Mouse (Mus musculus) lung, embryonic 15.5 days (tissue): ENCODE measurements around the gene Gm45140. TPM values are rescaled to one million over a fixed set of nuclear protein-coding genes. Genes with fewer than 3 reads are reported as not detected.

Experiments used
- ATAC-seq: fragments of 200-750 bp; cut with Nextera tagmentation; 2 replicates; pipeline ENCODE4 v1.8.0; 2017; ENCODE audit warnings: moderate number of reproducible peaks, borderline replicate concordance; ENCODE audit not compliant: low FRiP score, low TSS enrichment; ENCODE audit errors: extremely low read depth
- H3K27ac ChIP-seq: fragments of 300-500 bp; sonication (generic); 2 replicates; pipeline ENCODE4 v1.5.1; 2015; ENCODE audit warnings: moderate library complexity, mild to moderate bottlenecking, inconsistent platforms
- H3K27me3 ChIP-seq: fragments of 300-500 bp; sonication (generic); 2 replicates; pipeline ENCODE4 v1.6.1; 2015; ENCODE audit warnings: inconsistent platforms
- H3K36me3 ChIP-seq: fragments of 300-500 bp; sonication (generic); 2 replicates; pipeline ENCODE4 v1.6.1; 2015; ENCODE audit warnings: inconsistent platforms
- H3K4me1 ChIP-seq: fragments of 300-500 bp; sonication (generic); 2 replicates; pipeline ENCODE4 v1.6.1; 2015; ENCODE audit warnings: inconsistent platforms
- H3K4me2 ChIP-seq: fragments of 300-500 bp; sonication (generic); 2 replicates; pipeline ENCODE4 v1.6.1; 2015; ENCODE audit warnings: inconsistent platforms, mild to moderate bottlenecking, moderate library complexity
- H3K4me3 ChIP-seq: fragments of 300-500 bp; sonication (generic); 2 replicates; pipeline ENCODE4 v1.5.1; 2015; ENCODE audit warnings: mild to moderate bottlenecking, inconsistent platforms
- H3K9ac ChIP-seq: fragments of 300-500 bp; sonication (generic); 2 replicates; pipeline ENCODE4 v1.6.1; 2015; ENCODE audit warnings: inconsistent platforms
- H3K9me3 ChIP-seq: fragments of 300-500 bp; sonication (generic); 2 replicates; pipeline ENCODE4 v1.6.1; 2016; ENCODE audit warnings: inconsistent platforms
- WGBS: fragments of 180-500 bp; shearing (Covaris S2); methylation state at CpG from one replicate; pipeline ENCODE4 v1.1.7; 2015; 5-methylcytosine and 5-hydroxymethylcytosine counted together
- polyA plus RNA-seq: library from polyadenylated mRNA; unstranded; fragments of >200 nt; fragmentation: Nextera tagmentation; extraction: Ambion mirVana; gene quantifications from 2 replicates; pipeline ENCODE4 v1.2.1, GENCODE M21; 2015

Gm45140 gene
- polyA plus RNA-seq, 1 experiment from 2014 or later, result 2.1 TPM

DNA sequence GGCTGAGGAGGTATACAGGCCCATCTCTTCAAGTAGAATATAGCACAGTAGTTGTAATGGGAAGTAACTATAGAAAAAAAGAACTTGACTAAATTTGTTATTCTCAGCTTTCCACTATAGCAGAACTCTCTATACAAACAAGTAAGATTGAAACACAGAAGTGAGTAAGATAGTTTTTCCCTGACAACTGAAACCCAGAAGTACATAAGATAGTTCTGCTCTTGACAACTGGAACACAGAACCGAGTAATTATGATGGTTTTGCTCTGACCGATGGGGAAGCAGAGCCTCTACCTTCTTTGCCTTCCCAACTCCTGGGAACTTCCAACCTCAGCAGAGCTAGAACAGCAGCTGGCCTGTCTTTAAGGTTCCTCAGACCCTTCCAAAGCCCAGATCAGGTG lies 26.5 kb downstream of the Gm45140 start:
- no peaks in the 10 kb centered on the region for H3K9me3 ChIP-seq
- H3K27ac ChIP-seq, result no peak overlapping the region
- H3K4me3 ChIP-seq, result no peak overlapping the region
- H3K27me3 ChIP-seq, result no peaks in the 10 kb centered on the region
- peaks cover 6% of the 10 kb centered on the region; the same call in 1 of the 2 replicates for H3K36me3 ChIP-seq
- H3K4me1 ChIP-seq, result peaks cover 20% of the 10 kb centered on the region
- no peak overlapping the region for H3K9ac ChIP-seq
- no peak for ATAC-seq
- WGBS, result 90% methylated on average over 2 of the region's 2 CpGs
- no peak overlapping the region for H3K4me2 ChIP-seq

DNA sequence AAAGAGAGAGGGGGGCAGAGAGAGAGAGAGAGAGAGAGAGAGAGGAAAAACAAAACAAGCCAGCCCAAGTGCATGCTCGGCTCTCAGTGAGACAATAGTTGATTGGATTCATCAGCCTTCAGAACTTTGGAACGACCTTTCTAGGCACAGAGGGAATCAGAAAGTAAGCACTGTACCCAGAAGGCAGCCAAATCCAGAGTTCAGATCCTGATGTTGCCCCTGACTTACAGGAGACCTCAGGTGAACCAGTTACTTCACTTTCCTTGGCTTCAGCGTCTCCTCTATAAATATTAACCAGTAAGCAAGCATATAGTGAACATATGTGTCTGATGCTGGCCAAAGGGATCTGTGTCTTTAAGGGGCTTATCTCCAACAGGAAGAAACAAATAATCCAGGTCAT lies 27.1 kb downstream of the Gm45140 start:
- H3K9ac ChIP-seq, result no peak overlapping the region
- no peak for ATAC-seq
- H3K27me3 ChIP-seq, result no peaks in the 10 kb centered on the region
- H3K4me1 ChIP-seq, result peaks cover 20% of the 10 kb centered on the region
- H3K9me3 ChIP-seq, result no peaks in the 10 kb centered on the region
- H3K4me3 ChIP-seq, result no peak overlapping the region
- 75% methylated on average over 3 of the region's 3 CpGs for WGBS
- H3K36me3 ChIP-seq, result peaks cover 3% of the 10 kb centered on the region; the same call in 1 of the 2 replicates
- H3K4me2 ChIP-seq, result no peak overlapping the region
- no peak overlapping the region for H3K27ac ChIP-seq

DNA sequence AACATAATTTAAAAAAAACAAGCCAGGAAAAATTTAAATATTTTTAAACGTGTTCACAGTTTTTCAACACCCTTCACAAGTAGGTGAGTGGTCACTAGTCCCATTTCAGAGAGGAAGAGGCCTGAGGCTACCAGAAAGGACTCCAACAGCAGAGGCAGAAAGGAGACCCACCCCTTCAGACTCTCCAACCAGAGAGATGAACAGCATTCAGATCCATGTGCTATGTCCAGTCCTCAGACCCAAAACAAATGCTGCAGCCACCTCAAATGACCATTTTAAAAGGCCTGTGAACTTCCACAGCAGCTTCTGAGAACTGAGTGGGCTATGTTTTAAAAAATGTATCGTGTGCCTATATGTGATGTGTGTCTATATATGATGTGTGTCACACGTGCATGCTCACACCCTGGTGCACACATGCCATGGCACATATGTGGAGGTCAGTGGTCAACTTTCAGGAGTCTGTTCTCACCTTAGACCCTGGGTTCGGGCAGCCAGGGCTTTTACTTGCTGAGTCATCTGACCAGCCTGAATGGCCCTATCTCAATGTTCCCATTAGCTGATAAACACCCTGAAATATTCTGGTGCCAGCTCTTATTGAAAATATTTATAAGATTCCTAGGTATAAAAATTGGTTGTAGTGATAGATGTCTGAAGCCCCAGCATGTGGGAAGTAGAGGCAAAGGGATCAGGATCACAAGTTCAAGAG lies 27.7 kb downstream of the Gm45140 start:
- peaks cover 20% of the 10 kb centered on the region for H3K4me1 ChIP-seq
- no peak overlapping the region for H3K27ac ChIP-seq
- no peaks in the 10 kb centered on the region for H3K9me3 ChIP-seq
- no peak overlapping the region for H3K4me3 ChIP-seq
- ATAC-seq, result no peak
- 76% methylated on average over 4 of the region's 4 CpGs for WGBS
- no peak overlapping the region for H3K9ac ChIP-seq
- no peaks in the 10 kb centered on the region for H3K36me3 ChIP-seq
- H3K4me2 ChIP-seq, result no peak overlapping the region
- no peaks in the 10 kb centered on the region for H3K27me3 ChIP-seq

DNA sequence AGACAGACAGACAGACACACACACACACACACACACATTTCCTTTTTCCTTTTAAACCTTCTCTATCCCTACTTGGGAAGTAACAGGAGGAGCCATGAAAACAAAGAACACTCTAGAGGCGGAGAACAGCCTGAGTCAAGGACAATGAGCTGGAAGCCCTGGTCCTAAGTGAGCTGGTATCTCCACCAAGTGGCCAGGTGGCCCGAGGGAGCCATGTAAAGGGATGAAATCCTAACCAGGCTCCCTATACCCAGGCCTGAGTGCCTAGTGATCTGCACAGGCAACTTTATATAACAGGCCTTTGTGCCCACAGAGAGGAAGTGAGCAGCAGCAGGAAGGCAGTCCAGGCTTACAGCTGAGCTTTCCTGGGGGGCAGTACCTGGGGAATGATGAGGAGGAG lies 28.7 kb downstream of the Gm45140 start:
- Histone ChIP-seq H3K4me1 (peaks cover 12% of the 10 kb centered on the region; the same call in 1 of the 2 replicates), H3K27me3 (no peaks in the 10 kb centered on the region), H3K4me2 (no peak overlapping the region), H3K4me3 (no peak overlapping the region), H3K9me3 (no peaks in the 10 kb centered on the region), H3K36me3 (no peaks in the 10 kb centered on the region), H3K9ac (no peak overlapping the region), H3K27ac (no peak overlapping the region)
- no peak for ATAC-seq
- 53% methylated on average over 2 of the region's 2 CpGs for WGBS

DNA sequence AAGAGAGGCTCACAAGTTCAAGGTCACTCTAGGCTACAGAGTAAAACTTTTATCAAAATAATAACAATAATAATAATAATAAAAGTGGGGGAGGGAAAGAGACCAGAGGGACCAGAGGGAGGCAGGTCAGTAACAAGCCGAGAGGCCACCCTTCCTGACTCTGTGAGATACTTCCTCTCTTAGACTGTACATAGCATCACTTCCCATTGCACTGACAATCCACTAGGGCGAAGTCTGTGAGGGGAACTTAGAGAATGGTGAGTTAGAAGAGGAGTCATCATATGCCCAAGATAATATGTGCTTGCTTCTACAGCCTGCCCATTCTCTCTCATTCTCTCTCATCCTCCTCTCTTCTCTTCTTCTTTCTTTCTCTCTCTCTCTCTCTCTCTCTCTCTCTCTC lies 29.6 kb downstream of the Gm45140 start:
- no peak for ATAC-seq
- no peak overlapping the region for H3K4me2 ChIP-seq

DNA sequence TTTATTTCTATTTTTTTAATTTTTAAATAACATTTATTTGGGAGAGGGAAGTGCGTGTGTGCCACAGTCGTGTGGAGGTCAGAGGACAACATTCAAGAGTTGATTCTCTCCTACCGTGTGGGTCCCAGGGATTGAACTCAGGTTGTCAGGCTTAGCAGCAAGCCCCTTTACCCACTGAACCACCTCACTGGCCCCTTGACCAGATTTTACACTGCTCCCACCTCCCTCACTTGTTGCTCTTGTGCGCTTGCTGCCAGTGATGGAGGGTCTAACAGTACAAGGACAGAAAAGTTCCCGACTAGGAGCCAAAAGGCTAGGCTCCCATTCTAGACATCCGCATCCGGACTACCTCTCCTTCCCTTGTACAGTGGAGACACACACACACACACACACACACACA lies 30.1 kb downstream of the Gm45140 start:
- no peaks in the 10 kb centered on the region for H3K27me3 ChIP-seq
- H3K4me1 ChIP-seq, result peaks cover 12% of the 10 kb centered on the region; the same call in 1 of the 2 replicates
- no peak overlapping the region for H3K9ac ChIP-seq
- no peaks in the 10 kb centered on the region for H3K36me3 ChIP-seq
- H3K27ac ChIP-seq, result no peak overlapping the region
- no peak for ATAC-seq
- H3K4me2 ChIP-seq, result no peak overlapping the region
- no peak overlapping the region for H3K4me3 ChIP-seq
- 86% methylated on average over 7 of the region's 7 CpGs for WGBS
- no peaks in the 10 kb centered on the region for H3K9me3 ChIP-seq

More for the DNA sequence above, 29.6 kb downstream of the Gm45140 start:
- Histone ChIP-seq H3K9me3 (no peaks in the 10 kb centered on the region), H3K27me3 (no peaks in the 10 kb centered on the region), H3K4me3 (no peak overlapping the region), H3K4me1 (peaks cover 12% of the 10 kb centered on the region; the same call in 1 of the 2 replicates), H3K9ac (no peak overlapping the region), H3K27ac (no peak overlapping the region), H3K36me3 (no peaks in the 10 kb centered on the region)
- 62% methylated on average over 2 of the region's 2 CpGs for WGBS

DNA sequence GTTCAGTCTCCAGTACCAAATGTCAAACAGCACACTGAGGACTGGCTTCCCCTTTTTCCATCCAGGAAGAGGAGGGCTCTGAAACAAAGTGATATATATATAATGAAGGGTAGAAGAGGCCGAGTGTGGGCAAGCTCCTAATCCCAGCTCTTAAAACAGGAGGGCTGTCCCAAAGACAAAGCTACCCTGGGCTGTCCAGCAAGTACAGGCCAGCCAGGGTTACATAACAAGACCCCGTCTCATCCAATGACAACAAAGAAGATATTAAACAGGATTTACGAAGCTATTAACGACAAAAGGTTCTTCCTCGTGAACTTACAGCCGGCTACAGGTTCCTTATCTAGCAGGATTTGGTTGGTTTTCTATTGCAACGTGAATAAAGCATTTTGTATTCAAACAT lies 30.7 kb downstream of the Gm45140 start:
- ATAC-seq, result no peak
- no peaks in the 10 kb centered on the region for H3K9me3 ChIP-seq
- 69% methylated on average over 7 of the region's 7 CpGs for WGBS
- 0 out of 2 replicates have a peak, but pooled peaks cover 8% of the 10 kb centered on the region for H3K4me1 ChIP-seq
- H3K27me3 ChIP-seq, result no peaks in the 10 kb centered on the region
- no peak overlapping the region for H3K4me2 ChIP-seq
- no peak overlapping the region for H3K9ac ChIP-seq
- no peak overlapping the region for H3K27ac ChIP-seq
- H3K36me3 ChIP-seq, result no peaks in the 10 kb centered on the region
- H3K4me3 ChIP-seq, result no peak overlapping the region

DNA sequence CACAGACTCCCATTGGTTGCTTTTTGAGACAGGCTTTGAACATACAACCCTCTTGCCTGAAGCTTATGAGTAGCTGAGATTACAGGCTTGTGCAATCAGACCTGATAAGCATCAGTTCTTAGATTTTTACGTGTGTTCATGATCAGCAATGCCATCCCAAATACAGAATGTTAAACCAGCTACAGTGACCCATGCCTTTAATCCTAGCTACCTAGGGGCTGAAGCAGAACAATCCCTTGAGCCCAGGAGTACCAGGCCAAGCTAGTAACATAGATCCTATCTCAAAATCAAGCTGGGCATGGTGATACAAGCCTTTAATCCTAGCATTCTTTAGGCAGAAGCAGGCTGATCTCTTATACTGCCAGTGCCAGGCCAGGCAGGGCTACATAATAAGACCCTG lies 31.6 kb downstream of the Gm45140 start:
- WGBS, result 61% methylated on average over 1 of the region's 1 CpGs
- no peak for ATAC-seq
- H3K4me1 ChIP-seq, result 0 out of 2 replicates have a peak, but pooled peaks cover 4% of the 10 kb centered on the region

DNA sequence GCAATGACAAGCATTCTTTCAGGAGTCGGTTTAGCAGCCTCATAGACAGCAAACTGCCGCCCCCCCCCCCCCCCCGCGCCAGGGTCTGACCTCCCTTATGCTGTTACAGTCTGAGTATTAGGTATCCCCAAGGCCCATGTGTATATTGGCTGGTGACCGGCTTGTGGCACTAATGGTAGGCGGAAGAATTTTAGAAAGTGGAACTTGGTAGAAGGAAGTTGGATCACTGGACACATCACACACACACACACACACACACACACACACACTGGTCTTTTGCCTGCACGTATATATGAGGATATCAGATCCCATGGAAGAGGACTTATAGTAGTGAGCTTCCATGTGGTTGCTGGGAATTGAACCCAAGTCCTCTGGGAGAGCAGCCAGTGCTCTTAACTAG lies 33.1 kb downstream of the Gm45140 start:
- H3K4me1 ChIP-seq, result 0 out of 2 replicates have a peak, but pooled peaks cover 4% of the 10 kb centered on the region
- H3K36me3 ChIP-seq, result no peaks in the 10 kb centered on the region
- no peak for ATAC-seq
- H3K4me3 ChIP-seq, result no peak overlapping the region
- no peaks in the 10 kb centered on the region for H3K27me3 ChIP-seq
- no peak overlapping the region for H3K27ac ChIP-seq
- H3K9ac ChIP-seq, result no peak overlapping the region
- WGBS, result 84% methylated on average over 7 of the region's 7 CpGs
- no peaks in the 10 kb centered on the region for H3K9me3 ChIP-seq
- H3K4me2 ChIP-seq, result no peak overlapping the region

More for the DNA sequence above, 31.6 kb downstream of the Gm45140 start:
- Histone ChIP-seq H3K36me3 (no peaks in the 10 kb centered on the region), H3K9me3 (no peaks in the 10 kb centered on the region), H3K27me3 (no peaks in the 10 kb centered on the region), H3K4me2 (no peak overlapping the region), H3K9ac (no peak overlapping the region), H3K27ac (no peak overlapping the region), H3K4me3 (no peak overlapping the region)

DNA sequence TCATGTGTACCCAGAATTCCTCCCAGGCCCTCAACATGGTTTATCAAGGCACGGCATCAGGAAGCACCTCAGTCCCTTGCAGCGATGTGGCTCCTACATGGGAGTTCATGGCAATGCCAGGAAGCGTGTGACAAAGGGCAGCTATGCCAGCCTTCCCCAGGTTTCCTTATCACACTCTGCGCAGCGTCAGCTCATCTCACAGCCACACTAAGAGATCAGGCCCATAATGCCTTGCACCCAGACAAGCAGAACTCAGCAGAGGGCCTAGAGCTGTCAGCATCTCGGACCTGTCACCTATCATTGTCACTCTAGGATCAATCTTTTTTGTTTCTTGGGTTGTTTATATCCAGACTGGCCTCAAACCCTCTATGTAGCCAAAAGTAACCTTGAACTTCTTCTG lies 36.0 kb downstream of the Gm45140 start:
- Histone ChIP-seq H3K4me2 (no peak overlapping the region), H3K27ac (no peak overlapping the region), H3K9ac (no peak overlapping the region), H3K4me3 (no peak overlapping the region), H3K4me1 (no peaks in the 10 kb centered on the region), H3K9me3 (no peaks in the 10 kb centered on the region), H3K27me3 (no peaks in the 10 kb centered on the region), H3K36me3 (no peaks in the 10 kb centered on the region)
- 73% methylated on average over 6 of the region's 6 CpGs for WGBS
- no peak for ATAC-seq

DNA sequence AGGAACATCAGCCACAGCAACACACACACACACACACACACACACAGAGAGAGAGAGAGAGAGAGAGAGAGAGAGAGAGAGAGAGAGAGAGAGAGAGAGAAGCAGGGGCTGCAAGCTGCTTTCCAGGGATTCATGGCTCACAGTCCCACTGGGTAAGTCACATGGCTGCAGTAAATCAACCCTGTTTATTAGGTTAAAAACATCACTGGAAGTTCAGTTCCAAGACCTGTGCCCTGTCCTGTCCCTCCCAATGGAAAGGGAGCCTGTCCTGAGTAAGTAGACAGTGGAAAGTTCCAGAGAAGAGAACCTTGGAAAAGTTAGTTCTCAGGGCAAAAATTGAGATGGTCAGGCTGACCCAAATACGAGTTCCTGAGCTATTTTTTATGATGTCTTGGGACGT lies 38.3 kb downstream of the Gm45140 start:
- no peaks in the 10 kb centered on the region for H3K9me3 ChIP-seq
- no peak for ATAC-seq
- no peak overlapping the region for H3K4me2 ChIP-seq
- H3K4me1 ChIP-seq, result no peaks in the 10 kb centered on the region
- no peaks in the 10 kb centered on the region for H3K27me3 ChIP-seq
- H3K4me3 ChIP-seq, result no peak overlapping the region
- H3K9ac ChIP-seq, result no peak overlapping the region
- 0 out of 2 replicates have a peak, but pooled peaks cover 3% of the 10 kb centered on the region for H3K36me3 ChIP-seq
- WGBS, result 36% methylated on average over 2 of the region's 2 CpGs
- H3K27ac ChIP-seq, result no peak overlapping the region

DNA sequence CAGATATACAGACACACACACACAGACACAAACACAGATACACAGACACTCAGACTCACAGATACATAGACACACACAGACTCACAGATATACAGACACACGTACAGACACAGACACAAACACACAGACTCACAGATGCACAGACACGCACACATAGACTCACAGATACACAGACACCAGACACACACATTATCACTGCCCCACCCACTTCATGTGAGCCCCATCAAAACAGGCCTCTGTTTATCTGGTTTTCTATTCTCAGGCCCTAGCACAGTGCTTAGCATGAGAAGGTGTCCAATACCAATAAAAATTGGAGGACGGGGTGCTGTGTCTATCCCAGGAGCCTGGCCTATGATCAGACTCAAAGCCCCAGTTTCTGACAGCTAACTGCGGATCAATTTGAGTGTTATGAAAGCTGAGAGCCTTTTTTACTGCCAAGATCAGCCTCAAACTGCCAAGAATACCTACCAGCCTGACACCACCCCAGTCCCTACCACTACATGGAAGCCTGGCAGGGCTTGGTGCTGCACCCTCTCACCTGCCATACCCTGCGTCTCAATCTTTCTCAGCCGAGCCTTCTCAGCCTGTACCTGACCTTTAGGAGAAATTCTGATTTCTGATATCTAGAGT lies 39.2 kb downstream of the Gm45140 start:
- Histone ChIP-seq H3K36me3 (0 out of 2 replicates have a peak, but pooled peaks cover 9% of the 10 kb centered on the region), H3K9me3 (no peaks in the 10 kb centered on the region), H3K27me3 (no peaks in the 10 kb centered on the region), H3K4me1 (no peaks in the 10 kb centered on the region), H3K27ac (no peak overlapping the region), H3K4me2 (no peak overlapping the region), H3K4me3 (no peak overlapping the region), H3K9ac (no peak overlapping the region)
- 79% methylated on average over 6 of the region's 6 CpGs for WGBS
- no peak for ATAC-seq
